Mouse (Mus musculus) spleen, postnatal 10 days (tissue): ENCODE measurements around the gene Nup160.

Experiments
- DNase-seq, 2 experiments: peaks; one replicate each; pipeline ENCODE4 v3.0.0; 2021 to 2022; ENCODE audit warnings: low spot score in 2 of 2

Gene Nup160

GRCm38 (mm10) chr2:90661426-90661825 is 15.6 kb upstream of the Nup160 start:
- DNase-seq, result peak in 1 of 2 experiments; percentile 46

- DNase-seq, result no peak
Measured at GRCm38 (mm10) chr2:90666591-90667387, 10.2 kb upstream of the Nup160 start.

- peak in 1 of 2 experiments; percentile 57 for DNase-seq
Measured at GRCm38 (mm10) chr2:90667388-90668265, 9.4 kb upstream of the Nup160 start.

- no peak for DNase-seq
Measured at GRCm38 (mm10) chr2:90670343-90670742, 6.7 kb upstream of the Nup160 start.

GRCm38 (mm10) chr2:90673339-90673738 is 3.7 kb upstream of the Nup160 start:
- no peak for DNase-seq

- DNase-seq, result no peak
Measured at GRCm38 (mm10) chr2:90674555-90674954, 2.5 kb upstream of the Nup160 start.

GRCm38 (mm10) chr2:90675488-90675887 is 1.5 kb upstream of the Nup160 start:
- no peak for DNase-seq

GRCm38 (mm10) chr2:90678256-90679060 is 1.4 kb downstream of the Nup160 start:
- DNase-seq, result peak; percentile 36 to 58

GRCm38 (mm10) chr2:90679061-90679810 is 2.2 kb downstream of the Nup160 start:
- peak; percentile 95 to 98 for DNase-seq

GRCm38 (mm10) chr2:90700943-90701342 is 23.9 kb downstream of the Nup160 start:
- no peak for DNase-seq

GRCm38 (mm10) chr2:90708548-90708947 is 31.5 kb downstream of the Nup160 start:
- no peak for DNase-seq

- DNase-seq, result peak; percentile 29 to 35
Measured at GRCm38 (mm10) chr2:90715555-90716092, 38.6 kb downstream of the Nup160 start.

- no peak for DNase-seq
Measured at GRCm38 (mm10) chr2:90717366-90717765, 40.4 kb downstream of the Nup160 start.

GRCm38 (mm10) chr2:90717948-90718347 is 40.9 kb downstream of the Nup160 start:
- DNase-seq, result no peak

GRCm38 (mm10) chr2:90726818-90727217 is 49.8 kb downstream of the Nup160 start:
- DNase-seq, result no peak

- DNase-seq, result no peak
Measured at GRCm38 (mm10) chr2:90735326-90735725, 58.3 kb downstream of the Nup160 start.

- DNase-seq, result no peak
Measured at GRCm38 (mm10) chr2:90738801-90739200, 61.8 kb downstream of the Nup160 start.

- DNase-seq, result no peak
Measured at GRCm38 (mm10) chr2:90739327-90739726, 62.3 kb downstream of the Nup160 start.

- DNase-seq, result no peak
Measured at GRCm38 (mm10) chr2:90739921-90740320, 62.9 kb downstream of the Nup160 start.

GRCm38 (mm10) chr2:90744285-90745052 is 67.5 kb downstream of the Nup160 start:
- peak; percentile 32 to 39 for DNase-seq
